Mouse (Mus musculus) E14TG2a.4 (cell line): ENCODE results near the gene Vegfa.

Source experiments
- CTCF ChIP-seq: conservative IDR thresholded peaks from 2 replicates; pipeline ENCODE4 v1.5.1; 2014; ENCODE audit warnings: low read length
- POU5F1 ChIP-seq: IDR thresholded peaks from 2 replicates; pipeline ENCODE4 v1.6.1; 2014; ENCODE audit warnings: low read length, borderline replicate concordance

DNA sequence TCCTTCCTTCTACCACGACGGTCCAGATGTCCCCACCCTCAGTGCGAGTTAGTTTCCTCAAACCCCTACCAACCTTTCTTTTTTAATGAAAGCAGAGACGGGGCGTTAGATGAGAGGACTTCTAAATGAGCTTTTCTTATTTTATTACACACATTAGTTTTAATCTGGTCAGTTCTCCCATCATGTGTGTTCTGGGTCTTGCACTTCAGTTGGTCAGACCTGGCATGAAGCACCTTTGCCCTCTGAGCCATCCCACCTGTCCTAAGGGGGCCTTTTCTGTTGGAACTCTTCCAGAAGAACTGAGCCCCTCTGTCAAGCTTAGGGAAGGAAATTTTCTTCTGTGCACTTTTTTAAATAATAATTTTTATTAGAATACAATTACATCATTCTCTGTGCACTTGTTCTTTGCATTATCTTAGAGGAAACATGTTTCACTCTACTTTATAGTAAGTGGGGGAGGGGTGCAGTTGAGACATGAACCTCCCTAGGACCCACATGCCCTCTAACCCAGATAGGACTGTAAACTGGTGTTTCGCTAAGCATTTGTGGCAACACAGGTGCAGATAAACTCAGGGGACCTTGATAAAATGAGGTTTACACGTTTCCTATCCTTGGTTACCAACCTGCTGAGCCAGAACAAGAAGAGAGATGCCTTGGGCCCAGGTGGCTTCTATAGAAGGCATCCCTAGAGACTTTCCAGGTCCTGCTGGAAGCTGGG, 42.4 kb upstream of the Vegfa start:
- TF ChIP-seq CTCF = no peak
- no peak for TF ChIP-seq POU5F1
